Mouse (Mus musculus) frontal cortex, postnatal 10 days (tissue): Measurements from ENCODE around the gene Sema6c.

Experiments used
- DNase-seq, 2 experiments: peaks; one replicate each; pipeline ENCODE4 v3.0.0; 2022; ENCODE audit warnings: low spot score in 2 of 2, mixed read lengths in 1 of 2

Gene Sema6c

DNA sequence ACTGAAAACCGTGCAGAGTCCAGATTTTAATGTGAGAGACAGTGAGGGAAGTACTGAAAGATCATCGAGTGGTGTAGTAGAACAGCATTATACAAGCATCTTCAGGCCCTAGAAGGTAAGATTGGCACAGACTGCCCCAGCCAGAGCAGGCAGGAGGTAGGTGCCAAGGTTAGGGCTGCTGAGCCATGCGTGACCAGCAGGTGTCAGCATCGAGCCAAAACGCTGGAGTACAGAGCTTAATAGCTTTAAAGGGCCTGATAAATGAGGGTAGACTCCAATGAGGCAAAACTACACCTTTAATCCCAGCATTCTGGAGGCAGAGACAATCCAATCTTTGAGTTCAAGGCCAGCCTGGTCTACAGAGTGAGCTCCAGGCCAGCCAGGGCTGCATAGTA, 17.6 kb upstream of the Sema6c start:
- DNase-seq, result peak in 1 of 2 experiments; percentile 80

DNA sequence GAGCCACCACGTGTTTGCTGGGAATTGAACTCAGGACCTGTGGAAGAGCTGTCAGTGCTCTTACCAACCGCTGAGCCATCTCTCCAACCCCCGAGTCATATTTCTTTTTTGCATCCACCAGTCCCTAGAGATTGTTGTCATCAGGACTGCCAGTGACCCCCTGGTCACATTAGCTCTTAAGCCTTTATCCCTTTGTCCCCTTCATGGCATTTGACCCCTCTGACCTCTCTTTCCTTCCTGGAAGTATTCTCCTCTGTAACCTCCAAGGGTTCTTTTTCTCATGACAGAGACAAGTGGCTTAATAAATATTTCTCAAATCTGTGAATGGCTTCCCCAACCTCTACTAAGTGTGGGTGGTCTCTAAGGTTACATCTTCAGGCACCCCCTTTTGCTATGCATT, 12.3 kb upstream of the Sema6c start:
- DNase-seq, result no peak

DNA sequence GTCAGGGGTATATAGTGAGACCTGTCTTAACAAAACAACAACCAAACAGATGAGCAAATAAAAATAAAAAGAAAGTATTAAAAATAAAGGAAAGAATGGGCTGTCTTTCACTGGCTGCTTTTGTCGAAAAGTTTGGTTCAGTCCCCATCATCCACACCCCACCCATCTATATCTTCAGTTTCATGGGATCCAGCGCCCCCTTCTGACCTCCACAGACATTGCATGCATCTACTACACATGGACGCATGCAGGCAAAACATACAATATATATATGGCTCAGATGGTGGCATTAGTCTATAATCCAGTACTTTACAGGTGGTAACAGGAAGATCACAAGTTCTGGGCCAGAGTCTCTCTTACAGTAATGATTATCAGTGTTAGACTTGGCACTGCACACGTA, 6.4 kb upstream of the Sema6c start:
- DNase-seq, result no peak

DNA sequence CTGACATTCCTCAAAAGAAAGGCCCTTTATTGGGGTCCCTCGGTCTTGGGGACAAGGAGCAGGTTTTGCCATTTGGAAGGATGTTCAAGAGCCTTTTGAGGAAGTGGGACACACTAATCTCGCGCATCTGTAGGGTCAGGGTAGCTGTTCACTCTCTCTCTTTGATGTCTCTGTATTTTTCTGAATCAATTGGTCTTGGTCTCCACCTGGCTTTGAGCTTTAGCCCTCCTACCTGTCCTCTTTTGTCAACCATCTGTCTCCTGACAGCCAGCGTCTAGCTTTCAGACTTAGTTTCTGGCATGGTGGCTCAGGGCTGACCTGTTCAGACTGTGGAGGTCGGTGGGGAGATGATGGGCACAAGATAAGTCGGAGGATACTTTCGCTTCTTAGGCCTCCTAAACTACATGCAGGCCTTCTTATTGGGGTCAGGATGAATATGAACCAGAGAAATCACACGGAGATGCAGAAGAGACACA, 708 bp upstream of the Sema6c start:
- DNase-seq, result no peak

DNA sequence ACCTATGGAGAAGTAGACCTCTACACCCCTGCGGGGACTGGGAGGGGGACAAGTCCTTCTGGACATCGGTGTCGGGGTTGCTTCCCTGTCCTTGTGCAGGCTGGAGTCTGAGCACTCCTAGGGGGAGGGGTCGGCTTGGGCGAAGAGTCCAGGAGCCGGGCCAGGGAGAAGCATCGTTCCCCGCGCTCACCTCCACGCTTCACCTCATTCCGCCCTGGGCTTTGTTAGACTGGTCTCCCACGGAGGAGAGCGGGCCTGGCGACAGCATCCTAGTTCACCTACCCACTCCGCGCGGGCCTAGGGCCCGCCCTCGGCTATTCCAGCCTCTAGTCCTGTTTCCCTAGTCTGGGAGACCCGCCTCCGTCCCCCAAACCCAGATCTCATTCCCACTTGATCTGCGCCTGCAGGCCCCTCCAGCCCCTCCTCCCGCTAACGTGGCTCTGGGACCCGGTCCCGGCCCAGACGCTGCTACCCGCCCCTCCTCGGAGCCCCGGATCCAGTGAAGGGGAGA, 839 bp downstream of the Sema6c start:
- DNase-seq, result peak in 1 of 2 experiments; percentile 12

DNA sequence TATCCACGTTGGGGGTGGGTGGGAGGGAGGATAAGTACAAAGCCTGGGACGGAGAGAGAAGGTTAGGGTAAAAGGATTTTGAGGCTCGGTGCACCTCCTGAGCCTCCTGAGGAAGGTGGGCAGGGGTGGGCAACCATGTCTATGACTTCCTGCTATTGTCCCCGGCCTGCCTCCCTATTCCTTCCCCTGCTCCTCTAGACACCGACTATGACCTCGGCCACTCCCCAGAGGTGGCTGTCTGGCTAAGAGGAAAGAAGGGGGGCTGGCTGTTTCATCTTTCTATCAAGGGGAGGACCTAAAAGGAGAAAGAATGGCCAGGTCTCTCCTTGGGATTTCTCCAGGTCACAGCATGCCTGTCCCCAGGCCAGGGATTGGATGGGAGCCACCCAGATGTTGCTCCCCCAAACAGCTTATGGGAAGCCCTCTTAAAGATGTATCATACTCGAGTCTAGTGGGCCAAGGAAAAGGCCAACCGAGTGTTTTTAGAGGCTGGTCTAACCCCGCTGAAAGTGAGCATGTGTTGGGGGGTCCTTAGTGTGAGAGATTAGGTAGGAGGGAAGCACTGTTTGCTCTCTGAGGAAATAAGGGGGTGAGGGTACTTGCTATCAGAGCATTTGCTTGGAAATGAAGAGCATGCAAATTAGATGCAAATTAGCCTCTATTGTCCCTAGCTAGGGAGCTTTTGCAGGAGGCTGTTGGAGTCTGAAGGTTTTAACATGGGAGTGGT, 1.5 kb downstream of the Sema6c start:
- no peak for DNase-seq

DNA sequence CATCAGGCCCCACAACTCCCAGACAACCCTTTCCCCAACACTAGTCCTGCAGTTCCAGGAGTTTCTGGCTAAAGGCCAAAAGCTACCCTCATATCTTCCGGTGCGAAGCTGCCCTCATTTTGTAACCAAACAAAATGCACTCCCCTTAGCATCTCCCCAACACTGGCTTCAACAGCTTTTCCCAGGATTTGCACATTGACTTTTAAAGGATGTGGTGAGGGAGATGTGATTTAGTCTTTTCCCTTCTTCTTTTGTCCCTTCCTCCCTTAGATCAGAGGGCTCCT, 2.0 kb downstream of the Sema6c start:
- DNase-seq, result no peak

DNA sequence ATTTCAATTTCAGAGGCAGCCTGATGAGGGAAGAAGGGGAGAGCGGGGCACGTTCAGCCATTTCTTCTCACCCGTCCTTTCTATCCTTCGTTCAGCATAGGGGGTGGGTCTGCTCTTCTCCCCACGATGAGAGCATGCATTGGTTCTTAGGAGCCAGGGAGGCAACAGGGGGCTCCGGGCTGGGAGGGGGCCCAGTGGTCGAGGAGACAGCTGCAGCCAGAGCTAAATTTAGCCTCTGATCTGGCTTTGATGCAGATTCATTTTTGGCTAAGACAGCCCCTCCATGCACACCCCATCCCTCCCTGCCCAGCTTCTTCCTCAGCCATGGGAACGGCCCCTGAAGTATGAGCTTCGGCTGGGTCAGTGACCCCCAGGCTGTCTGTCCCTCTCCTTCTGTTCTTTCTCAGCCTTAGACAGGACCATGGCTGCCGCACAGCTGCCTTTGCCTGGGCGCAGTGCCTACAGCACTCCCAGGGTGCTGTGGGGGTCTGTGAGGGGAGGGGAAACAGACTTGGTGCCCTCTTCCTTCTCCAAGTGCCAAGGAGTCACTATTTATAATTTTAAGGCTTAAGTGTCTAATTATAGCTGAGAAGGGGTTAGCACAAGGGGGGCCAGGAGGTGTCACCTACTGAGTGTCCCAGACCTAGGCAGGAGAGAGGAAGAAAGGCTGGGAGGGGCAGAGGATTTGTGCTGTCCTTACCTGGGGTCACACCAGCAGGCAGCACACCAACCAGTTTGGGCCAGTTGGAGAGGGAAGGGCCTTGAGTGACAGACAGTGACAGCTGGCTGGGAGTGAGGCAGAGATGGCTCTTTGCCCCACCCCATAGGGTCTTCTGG, 3.4 kb downstream of the Sema6c start:
- no peak for DNase-seq

DNA sequence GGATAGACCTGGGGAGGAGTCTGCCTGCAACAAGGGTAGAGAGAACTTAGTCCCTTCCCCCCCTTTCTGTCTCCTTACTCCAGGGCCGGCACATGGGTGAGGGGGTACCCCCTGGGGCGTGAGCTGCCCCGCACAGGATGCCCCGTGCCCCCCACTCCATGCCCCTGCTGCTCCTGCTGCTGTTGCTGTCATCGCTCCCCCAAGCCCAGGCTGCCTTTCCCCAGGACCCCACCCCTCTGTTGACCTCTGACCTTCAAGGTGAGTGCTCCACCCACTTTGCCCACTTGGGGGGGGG, 3.9 kb downstream of the Sema6c start:
- DNase-seq, result no peak

DNA sequence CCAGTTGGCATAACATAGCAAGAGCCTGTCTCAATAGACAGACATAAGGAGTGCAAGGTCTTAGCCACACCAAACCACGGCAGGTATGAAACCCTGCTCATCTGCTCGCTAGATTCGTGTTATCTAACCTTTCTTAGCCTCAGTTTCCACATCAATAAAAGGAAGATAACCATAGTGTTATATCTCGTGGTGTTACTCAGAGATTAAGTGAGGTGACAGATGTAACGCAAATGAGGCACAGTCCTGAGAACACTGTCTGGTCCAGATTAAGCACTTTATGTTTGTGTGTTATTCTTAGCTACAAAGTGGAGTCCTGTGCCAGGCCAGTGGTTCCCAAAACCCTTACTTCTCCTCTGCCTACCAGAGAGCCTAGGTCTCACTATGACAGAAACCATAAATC, 4.6 kb downstream of the Sema6c start:
- no peak for DNase-seq

DNA sequence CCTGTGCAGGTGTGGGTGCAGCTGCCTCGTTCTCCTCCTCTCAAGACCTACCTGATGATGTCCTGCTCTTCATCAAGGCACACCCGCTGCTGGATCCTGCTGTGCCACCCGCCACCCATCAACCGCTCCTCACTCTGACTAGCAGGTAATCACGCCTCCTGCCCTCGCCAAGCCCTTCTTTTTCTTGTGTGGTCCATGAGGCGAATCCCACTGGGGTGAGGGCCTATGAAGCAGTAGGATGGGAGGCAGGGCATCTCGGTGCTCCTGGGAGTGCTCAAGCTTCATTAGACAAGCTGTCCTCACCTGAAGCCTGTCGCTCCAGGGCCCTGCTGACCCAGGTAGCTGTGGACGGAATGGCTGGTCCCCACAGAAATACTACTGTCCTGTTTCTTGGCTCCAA, 9.7 kb downstream of the Sema6c start:
- no peak for DNase-seq

DNA sequence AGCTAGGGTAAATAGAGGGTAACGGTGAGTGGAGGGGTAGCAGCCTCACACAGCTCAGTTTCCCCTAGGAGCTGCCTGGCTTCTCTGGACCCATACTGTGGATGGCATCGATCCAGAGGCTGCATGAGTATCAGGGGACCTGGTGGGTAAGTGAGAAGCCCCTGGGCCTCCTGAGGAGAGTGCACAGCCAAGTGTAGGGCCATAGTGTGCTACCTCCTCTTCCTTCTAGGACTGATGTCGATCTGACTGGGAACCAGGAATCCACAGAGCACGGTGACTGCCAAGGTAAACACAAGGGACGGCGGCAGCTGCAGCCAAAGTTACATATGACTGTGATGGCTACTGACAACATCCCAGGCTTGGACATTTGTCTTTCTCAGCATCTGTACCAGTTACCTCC, 10.8 kb downstream of the Sema6c start:
- no peak for DNase-seq

DNA sequence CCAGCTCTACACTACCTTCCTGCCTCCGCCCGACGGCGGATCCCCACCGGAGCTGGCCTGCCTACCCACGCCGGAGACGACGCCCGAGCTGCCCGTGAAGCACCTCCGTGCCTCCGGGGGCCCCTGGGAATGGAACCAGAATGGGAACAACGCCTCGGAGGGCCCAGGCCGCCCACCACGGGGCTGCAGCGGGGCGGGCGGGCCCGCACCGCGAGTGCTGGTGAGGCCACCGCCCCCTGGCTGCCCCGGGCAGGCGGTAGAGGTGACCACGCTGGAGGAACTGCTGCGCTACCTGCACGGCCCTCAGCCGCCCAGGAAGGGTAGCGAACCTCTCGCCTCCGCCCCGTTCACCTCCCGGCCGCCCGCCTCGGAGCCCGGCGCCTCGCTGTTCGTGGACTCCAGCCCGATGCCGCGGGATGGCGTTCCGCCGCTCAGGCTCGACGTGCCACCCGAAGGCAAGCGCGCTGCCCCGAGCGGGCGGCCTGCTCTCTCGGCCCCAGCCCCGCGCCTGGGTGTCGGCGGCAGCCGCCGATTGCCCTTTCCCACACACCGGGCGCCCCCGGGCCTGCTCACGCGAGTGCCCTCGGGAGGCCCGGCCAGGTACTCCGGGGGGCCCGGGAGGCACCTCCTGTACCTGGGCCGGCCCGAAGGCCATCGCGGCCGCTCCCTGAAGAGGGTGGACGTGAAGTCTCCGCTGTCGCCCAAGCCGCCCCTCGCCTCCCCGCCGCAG, 12.4 kb downstream of the Sema6c start:
- DNase-seq, result no peak

DNA sequence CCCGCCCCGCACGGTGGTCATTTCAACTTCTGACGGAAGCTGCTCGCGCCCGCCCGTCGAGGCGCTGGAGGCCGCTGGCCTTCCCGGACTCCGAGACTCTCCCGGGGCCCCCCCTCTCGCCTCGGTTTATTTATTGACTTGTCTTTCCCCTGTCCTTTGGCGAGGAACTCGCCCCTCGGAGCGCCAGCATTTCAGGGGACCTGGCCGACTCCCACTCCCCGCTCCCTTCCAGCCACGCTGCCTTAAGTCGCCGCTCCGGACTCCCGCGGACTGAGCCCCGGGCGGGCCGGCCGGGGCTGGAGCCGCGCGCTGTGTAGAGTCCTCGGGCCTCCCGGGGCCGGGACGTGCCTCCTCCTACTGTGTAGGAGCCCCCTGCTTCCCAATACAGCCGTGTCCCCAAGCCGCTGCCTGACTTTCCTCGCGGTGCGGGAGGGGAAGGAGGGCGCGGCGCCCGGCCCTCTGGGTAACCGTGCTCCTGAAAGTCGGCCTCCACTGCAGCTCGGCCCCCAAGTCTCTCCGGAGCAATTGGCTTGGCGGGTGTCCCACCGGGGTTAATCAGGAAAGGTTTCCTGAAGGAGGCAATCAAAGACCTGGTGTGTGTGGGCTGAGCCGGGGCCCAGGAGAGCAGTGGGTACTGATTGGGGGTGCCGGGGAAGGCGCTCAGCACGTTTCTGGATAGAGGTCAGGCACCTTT, 13.1 kb downstream of the Sema6c start:
- peak in 1 of 2 experiments; percentile 29 for DNase-seq

DNA sequence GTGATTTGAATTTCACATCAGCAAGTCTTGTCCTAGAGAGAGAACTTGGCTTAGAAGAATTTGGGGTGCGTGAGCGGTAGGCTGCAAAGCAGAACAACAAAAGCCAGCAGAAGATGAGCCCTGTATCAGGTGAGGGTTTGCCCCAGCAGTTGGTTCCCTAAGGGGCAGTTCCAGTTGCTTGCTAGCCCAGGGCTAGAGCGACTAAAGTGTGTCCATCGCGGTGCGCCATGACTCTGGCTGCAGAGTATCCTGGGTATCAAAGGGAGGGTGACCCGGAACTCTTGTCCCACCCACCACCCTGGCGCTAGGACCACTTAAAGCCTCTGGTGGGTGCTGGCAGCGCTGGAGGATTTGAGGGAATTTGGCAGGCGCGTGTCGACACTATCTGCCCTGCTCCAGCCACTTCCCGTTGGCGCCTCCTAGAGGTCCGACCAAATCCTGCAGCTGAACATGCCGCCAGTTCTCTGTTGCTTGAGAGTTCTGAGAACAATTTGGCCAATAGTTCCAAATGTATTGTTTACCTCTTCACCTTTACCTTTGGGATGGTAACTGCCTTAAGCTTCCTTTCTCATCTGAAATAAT, 13.8 kb downstream of the Sema6c start:
- DNase-seq, result peak in 1 of 2 experiments; percentile 80

DNA sequence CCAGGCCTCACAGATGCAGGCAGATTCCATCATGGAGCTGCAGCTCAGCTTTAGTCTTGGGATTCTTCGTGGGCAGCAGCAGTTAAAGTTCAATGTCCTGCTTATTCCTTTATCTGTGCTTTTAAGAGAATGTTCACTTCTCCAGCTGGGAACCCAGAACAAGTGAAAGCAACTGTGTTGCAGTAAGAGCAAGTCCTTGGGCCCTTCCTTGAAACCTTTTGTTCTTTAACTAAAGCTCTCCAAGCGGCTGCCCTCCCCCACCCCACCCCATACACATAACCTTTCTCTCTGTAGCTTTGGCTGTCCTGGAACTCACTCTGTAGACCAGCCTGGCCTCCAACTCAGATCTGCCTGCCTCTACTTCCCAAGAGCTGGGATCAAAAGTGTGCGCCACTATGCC, 16.2 kb downstream of the Sema6c start:
- DNase-seq, result no peak

DNA sequence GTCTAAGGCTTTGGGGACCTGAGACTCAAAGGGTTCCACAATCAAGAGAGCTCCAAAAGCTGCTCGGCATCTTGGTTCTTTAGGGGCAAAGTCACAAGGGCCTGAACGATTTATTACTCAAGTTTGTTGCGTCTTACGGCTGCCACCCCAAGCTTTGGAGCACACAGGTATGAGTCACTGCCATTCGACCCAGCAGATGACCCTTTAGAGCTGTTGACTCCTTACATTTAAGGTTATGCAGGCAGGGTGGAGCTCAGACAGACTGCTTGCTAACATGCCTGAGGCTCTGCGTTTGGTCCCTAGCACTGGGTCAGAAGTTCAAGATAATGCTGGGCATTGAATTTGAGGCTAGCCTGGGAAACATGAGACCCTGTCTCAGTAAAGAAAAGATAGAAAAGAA, 17.3 kb downstream of the Sema6c start:
- DNase-seq, result no peak

DNA sequence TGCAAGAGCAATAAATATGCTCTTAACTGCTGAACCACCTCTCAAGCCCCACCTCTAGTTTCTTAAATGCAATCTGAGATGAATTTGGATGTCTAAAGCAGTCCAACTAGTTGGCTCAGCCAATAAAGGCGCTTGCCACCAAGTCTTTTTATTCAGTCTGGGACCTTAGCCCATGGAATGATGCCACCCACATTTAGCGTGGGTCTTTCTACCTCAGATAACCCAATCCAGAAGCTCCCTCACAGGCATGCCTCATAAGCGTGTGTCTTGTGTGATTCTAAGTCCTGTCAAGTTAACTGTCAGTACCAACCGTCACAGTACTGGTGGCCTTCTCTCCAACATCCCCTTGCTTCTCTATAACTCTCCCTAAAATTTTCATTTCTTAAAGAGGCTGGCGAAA, 18.7 kb downstream of the Sema6c start:
- peak in 1 of 2 experiments; percentile 20 for DNase-seq

DNA sequence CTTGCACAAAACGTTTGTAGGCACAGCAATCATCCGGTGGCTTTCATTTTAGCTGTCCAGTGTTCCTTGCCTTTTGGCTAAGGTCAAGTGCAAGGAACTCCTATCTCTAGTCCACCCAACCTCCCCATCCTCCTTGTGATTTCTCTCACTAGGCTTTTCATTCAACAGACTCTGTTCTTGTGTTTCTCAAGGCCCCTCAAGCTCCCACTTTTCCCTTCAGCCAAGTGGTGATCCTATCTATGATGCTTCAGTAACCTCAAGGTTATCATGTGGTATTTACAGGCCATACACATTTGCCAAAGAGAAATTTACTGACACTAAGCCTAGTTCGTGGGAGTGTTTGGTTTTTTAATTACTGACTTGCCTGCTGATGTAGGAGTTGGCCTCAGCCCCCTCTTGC, 19.6 kb downstream of the Sema6c start:
- no peak for DNase-seq

DNA sequence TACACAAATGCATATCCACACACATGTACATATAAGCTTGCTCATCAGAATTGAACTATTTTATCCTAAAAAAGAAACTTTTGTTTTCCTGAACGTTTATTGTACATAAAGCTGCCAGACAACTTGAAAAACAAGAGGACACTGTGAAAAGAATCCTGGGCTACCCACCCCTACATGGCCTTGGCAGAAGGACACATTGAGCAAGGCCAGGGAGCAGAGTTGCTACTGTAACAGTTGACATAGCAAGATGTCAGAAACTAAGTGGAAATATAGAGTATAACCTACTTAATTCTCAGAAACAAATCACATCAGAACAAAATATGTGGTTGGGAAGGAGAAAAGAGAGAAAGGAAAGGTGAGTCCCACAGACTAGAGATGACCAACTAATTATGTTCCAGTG, 21.6 kb downstream of the Sema6c start:
- no peak for DNase-seq

DNA sequence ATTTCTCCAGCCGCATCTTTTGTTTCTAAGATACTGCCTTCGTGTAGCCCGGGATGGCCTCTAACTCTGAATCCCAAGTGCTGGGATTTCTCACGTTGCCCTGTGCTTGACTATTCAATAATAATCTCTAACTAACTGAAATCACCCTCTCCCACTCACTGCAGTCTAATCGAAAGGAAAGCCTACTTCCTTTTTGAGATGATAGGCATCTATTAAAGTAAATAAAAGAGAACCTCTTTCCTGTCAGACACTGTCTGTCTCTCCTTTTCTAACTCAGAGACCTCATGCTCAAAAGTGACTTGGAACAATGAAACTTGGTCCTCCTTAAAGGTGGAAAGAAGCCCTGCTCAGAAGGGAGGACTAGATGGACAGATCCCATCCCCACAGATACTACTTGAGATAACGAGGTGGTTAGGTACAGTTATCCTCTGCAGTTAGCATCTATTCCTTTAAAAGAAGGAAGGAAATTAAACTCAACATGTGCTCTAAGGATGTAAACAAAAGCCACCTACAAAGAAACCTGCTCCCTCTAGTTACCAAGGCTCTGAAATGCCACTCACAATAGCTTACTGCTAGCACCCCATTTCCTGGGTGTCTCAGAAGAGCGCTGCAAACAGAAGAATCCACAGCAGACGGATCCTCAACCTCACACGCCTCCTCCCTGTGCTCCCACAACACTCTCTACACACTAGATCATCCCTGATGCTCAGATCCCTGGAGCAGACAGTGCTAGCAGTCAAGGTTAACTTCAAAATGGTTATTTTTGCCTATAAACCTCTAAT, 24.7 kb downstream of the Sema6c start:
- DNase-seq, result no peak
